Mouse (Mus musculus): ENCODE data around the gene Ankrd36.

DNA sequence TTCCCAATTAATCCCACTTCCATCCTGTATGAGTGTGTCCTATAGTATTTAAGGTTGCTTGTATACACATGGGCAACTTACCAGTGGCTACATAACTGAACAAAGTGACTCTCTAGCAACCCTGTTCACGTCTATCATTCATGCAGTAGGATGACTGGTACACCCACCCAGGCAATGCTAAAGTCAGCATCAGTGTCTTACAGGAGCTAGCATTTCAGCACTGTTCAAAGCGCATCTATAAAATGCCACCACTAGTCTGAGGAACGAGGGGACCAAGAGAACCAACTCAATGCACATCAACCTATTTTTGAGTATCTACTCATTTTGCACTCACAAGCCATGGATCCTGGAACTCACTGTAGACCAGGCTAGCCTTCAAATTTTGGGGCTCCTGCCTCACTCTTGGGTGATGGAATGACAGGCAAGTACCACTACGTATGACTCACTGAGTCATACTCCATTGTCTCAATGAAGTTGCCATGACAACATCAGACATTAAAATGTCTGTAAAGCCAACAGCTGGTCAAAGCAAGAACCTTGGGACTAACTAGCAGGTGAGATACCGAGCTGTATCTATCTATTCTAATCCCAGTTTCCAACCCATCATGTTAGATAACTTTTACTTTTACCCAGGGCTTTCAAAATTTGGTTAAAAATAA, 41.5 kb upstream of the Ankrd36 start:
- TF ChIP-seq CTCF (IDR thresholded peaks at IDR 0.05; ENCODE audit: low read depth) (no peak), EP300 (IDR thresholded peaks at IDR 0.05; ENCODE audit: low read depth) (no peak)
